Mouse (Mus musculus): ENCODE results near the gene Prdx2. TPM values are rescaled to one million over a fixed set of nuclear protein-coding genes. Genes with fewer than 3 reads are reported as not detected.

Gene Prdx2
- polyA plus RNA-seq, 1 experiment = 387 TPM

GRCm38 (mm10) chr8:84968650-84969049, 737 bp upstream of the Prdx2 start:
- H3K4me1 ChIP-seq (ENCODE audit: control insufficient read depth, insufficient read depth, insufficient read length, low read length) = peaks cover 14% of the 10 kb centered on the region; the same call in 1 of the 2 replicates
- H3K27ac ChIP-seq (replicated peaks; ENCODE audit: low read depth, low read length) = peak overlapping the region; percentile 70
- peak overlapping the region; percentile 87 for H3K4me3 ChIP-seq (ENCODE audit: insufficient read depth, low read depth, low read length)

- peak overlapping the region; percentile 44 for H3K27ac ChIP-seq (replicated peaks; ENCODE audit: low read depth, low read length)
- peak overlapping the region; percentile 87 for H3K4me3 ChIP-seq (ENCODE audit: insufficient read depth, low read depth, low read length)
- H3K4me1 ChIP-seq (ENCODE audit: control insufficient read depth, insufficient read depth, insufficient read length, low read length) = peaks cover 10% of the 10 kb centered on the region; the same call in 1 of the 2 replicates
Measured at GRCm38 (mm10) chr8:84970135-84970790, 876 bp downstream of the Prdx2 start.

DNA sequence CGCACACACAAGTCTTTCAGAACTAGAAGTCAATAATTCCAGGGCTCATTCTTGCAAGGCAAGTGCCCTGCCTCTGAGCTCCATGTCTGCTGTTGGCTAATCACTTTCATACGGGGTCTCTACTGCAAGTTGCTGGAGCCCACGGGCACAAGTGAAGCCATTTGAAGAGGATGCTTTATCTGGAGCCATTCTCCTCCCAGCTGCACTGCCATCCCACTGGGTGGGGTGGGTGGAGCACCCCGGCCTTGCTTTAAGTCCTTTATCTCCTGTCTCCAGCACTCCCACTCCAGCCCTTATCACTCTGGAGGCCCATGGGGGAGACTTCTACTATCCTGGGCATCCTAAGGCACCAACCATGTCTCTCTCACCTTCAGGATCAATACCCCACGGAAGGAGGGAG, 1.5 kb downstream of the Prdx2 start:
- peak overlapping the region; percentile 87 for H3K4me3 ChIP-seq (ENCODE audit: insufficient read depth, low read depth, low read length)
- peaks cover 8% of the 10 kb centered on the region; the same call in 1 of the 2 replicates for H3K4me1 ChIP-seq (ENCODE audit: control insufficient read depth, insufficient read depth, insufficient read length, low read length)
- H3K27ac ChIP-seq (replicated peaks; ENCODE audit: low read depth, low read length) = no peak overlapping the region

- Histone ChIP-seq H3K4me1 (ENCODE audit: control insufficient read depth, insufficient read depth, insufficient read length, low read length) (peaks cover 6% of the 10 kb centered on the region; the same call in 1 of the 2 replicates), H3K27ac (replicated peaks; ENCODE audit: low read depth, low read length) (no peak overlapping the region)
Measured at GRCm38 (mm10) chr8:84973079-84973478, 3.7 kb downstream of the Prdx2 start.

DNA sequence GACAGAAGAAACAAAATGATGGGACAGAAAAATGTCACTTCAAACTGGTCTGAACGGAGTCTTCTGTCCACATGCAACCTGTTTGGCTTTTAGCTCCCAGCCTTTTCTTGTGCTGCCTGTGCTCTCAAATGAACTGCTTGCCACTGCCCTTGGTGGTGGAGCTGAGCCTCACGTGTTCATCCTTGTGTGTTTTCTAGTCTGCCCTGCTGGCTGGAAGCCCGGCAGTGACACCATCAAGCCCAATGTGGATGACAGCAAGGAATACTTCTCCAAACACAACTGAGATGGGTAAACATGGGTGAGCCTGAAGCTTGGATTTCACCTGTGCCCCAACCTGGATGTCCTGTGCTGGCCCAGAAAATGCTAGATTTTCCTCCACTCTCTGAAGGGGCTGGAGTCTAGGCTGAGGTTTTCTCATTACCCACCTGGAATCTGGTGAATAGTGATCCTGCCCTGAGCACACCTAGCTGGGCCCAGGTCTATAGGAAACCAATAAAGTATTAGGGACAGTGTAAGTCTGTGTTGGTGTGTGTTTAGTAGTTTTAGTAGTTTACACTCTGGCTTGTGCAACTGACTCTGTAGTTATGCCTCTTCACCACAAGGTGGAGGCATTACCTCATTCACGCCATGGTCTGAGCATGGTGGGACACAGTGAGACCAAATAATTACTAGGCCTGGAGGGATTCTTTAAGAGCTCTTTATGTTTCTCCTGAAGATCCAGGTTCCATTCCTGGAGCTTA, 4.6 kb downstream of the Prdx2 start:
- H3K27ac ChIP-seq (replicated peaks; ENCODE audit: low read depth, low read length) = no peak overlapping the region
- H3K4me3 ChIP-seq (ENCODE audit: insufficient read depth, low read depth, low read length) = no peak overlapping the region
- 0 out of 2 replicates have a peak, but pooled peaks cover 2% of the 10 kb centered on the region for H3K4me1 ChIP-seq (ENCODE audit: control insufficient read depth, insufficient read depth, insufficient read length, low read length)

More at GRCm38 (mm10) chr8:84973079-84973478, 3.7 kb downstream of the Prdx2 start:
- H3K4me3 ChIP-seq (ENCODE audit: insufficient read depth, low read depth, low read length) = no peak overlapping the region

DNA sequence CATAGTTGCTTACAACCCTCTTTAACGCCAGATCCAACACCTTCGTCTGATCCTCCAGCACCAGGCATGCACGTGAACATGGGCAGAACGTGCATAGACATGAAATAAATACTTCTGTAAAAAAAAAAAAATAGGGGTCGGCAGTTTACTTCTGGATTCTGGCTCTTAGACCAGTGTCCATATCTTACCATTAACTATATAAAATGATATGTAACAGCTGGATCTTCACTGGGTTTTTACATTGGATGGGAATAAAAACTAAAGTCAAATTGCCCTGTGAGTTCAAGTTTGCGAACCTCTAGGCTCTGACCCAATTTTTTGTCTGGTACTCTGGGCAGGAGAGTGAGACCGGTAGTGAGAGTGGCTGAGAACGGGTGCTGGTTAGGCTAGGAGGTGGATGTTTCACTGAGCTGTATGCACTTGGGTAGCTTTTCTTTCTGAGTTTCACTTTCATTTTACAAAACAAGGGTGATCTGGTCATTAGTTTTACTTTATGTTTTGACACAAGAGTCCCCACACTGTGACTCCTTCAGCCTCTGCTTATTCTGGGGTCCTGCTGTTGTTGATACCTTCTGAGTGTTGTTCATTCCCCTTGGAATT, 5.3 kb downstream of the Prdx2 start:
- H3K4me3 ChIP-seq (ENCODE audit: insufficient read depth, low read depth, low read length) = no peak overlapping the region
- 0 out of 2 replicates have a peak, but pooled peaks cover 2% of the 10 kb centered on the region for H3K4me1 ChIP-seq (ENCODE audit: control insufficient read depth, insufficient read depth, insufficient read length, low read length)
- no peak overlapping the region for H3K27ac ChIP-seq (replicated peaks; ENCODE audit: low read depth, low read length)

- Histone ChIP-seq H3K27ac (replicated peaks; ENCODE audit: low read depth, low read length) (peak overlapping the region; percentile 91), H3K4me1 (ENCODE audit: control insufficient read depth, insufficient read depth, insufficient read length, low read length) (peaks cover 2% of the 10 kb centered on the region; the same call in 1 of the 2 replicates), H3K4me3 (ENCODE audit: insufficient read depth, low read depth, low read length) (peak overlapping the region; percentile 83)
Measured at GRCm38 (mm10) chr8:84975434-84975833, 6.0 kb downstream of the Prdx2 start.

GRCm38 (mm10) chr8:84976031-84976762, 6.8 kb downstream of the Prdx2 start:
- Histone ChIP-seq H3K27ac (replicated peaks; ENCODE audit: low read depth, low read length) (peak overlapping the region; percentile 92), H3K4me1 (ENCODE audit: control insufficient read depth, insufficient read depth, insufficient read length, low read length) (peaks cover 9% of the 10 kb centered on the region), H3K4me3 (ENCODE audit: insufficient read depth, low read depth, low read length) (peak overlapping the region; percentile 83)

DNA sequence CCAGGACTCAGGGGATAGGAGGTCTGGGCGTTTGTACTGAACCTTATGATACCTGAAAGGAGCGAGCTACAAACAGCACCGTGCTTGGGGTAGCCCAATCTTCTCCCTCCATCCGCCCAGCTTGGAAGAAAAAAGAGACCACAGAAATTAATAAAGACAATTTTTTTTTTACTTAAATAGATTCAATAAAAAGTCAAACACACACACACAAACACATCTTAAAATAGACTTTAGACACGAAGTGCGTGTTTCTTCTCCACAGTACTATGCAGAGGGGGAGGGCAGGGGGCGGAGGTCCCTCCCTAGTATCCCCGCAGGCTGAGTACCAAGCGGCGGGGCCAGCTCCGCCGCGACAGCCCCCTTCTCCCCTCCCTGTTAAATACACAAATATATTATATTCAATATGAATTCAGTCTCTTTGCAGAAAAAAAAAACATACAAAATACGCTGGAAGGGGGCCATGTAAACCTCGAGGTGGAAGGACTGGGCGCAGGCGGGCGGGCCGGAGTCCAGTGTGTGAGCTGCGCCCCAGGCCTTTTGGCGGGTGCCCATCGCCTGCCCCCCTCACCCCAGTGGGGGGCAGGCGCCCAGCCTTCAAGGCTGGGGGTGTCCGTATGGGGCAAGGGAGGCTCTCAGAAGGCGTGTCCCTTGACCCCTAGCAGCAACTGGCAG, 7.5 kb downstream of the Prdx2 start:
- H3K4me1 ChIP-seq (ENCODE audit: control insufficient read depth, insufficient read depth, insufficient read length, low read length) = peaks cover 11% of the 10 kb centered on the region
- peak overlapping the region; percentile 83 for H3K4me3 ChIP-seq (ENCODE audit: insufficient read depth, low read depth, low read length)
- peak overlapping the region; percentile 92 for H3K27ac ChIP-seq (replicated peaks; ENCODE audit: low read depth, low read length)

DNA sequence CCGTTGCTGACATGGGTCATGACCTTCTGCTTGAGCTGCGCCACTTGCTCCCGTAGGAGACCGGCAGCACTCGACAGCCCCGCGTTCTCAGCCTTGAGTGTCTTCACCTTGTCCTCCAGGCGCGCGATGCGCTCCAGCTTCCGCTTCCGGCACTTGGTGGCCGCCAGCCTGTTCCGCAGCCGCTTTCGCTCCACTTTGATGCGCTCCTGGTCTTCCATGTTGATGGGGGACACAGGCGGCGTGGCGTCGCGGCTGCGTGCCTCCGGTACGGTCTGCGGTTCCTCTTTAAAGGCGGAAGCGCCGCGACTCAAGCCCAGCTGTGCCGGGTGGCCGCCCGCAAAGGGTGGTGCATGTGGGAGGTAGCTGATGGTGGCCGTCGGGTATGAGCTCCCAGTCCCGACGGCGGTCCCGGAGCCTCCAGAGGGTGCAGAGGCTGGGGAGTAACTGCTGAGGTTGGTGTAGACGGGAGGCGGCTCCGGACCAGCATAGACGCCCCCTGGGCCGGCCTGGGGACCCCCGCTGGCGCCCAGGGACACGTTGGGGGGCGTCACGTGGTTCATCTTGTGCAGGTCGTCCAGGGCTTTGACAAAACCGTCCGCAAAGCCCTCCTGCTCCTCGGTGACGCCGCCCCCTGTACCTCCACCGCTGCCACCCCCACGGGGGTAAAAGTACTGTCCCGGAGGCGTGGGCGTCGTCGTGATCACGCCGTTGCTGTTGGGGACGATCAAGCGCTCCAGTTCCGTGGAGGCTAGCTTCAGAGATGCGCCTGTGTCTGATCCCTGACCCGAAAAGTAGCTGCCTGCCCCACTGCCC, 8.3 kb downstream of the Prdx2 start:
- peaks cover 11% of the 10 kb centered on the region for H3K4me1 ChIP-seq (ENCODE audit: control insufficient read depth, insufficient read depth, insufficient read length, low read length)
- peak overlapping the region; percentile 92 for H3K27ac ChIP-seq (replicated peaks; ENCODE audit: low read depth, low read length)
- peak overlapping the region; percentile 83 for H3K4me3 ChIP-seq (ENCODE audit: insufficient read depth, low read depth, low read length)

DNA sequence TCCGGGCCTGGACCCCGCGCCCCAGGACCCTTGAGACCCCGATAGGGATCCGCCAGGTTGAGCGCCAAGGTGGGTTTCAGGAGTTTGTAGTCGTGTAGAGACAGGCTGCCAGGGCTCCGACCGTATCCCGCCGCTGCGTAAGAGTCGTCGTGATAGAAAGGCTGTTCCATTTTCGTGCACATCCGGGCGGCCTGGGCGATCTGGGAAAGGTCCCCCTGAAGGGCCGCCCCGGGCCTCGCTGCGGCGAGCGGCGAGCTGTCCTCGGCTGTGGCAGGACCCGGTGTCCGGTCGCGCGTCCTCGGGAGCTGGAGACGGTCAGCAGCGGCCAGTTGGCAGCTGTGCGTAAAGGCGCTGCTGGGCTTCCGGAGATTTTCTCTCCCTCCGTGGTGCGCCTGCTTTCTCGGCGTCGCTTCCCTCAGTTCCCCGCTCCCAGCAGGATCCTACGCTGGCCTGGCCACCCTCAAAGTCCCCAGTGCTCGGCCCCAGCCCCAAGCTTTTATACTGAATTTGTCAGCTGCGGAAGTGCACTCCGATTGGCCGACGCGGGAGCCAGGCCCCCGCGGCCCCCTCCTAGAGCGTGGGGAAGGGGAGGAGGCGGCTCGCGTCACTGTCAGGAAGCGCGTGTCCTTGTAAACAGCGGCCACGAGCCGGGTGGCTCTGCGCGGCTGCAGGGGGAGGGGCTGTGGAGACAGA, 9.0 kb downstream of the Prdx2 start, which contains the start of gene Junb:
Gene Junb (minus strand): TSS at position 471 of the 693 bp plus-strand sequence.
- peak within 1 kb of the TSS; percentile 97 for H3K27ac ChIP-seq (replicated peaks; ENCODE audit: low read depth, low read length)
- H3K4me1 ChIP-seq (ENCODE audit: control insufficient read depth, insufficient read depth, insufficient read length, low read length) = peaks cover 11% of the 10 kb centered on the region
- peak within 1 kb of the TSS; percentile 83 for H3K4me3 ChIP-seq (ENCODE audit: insufficient read depth, low read depth, low read length)

DNA sequence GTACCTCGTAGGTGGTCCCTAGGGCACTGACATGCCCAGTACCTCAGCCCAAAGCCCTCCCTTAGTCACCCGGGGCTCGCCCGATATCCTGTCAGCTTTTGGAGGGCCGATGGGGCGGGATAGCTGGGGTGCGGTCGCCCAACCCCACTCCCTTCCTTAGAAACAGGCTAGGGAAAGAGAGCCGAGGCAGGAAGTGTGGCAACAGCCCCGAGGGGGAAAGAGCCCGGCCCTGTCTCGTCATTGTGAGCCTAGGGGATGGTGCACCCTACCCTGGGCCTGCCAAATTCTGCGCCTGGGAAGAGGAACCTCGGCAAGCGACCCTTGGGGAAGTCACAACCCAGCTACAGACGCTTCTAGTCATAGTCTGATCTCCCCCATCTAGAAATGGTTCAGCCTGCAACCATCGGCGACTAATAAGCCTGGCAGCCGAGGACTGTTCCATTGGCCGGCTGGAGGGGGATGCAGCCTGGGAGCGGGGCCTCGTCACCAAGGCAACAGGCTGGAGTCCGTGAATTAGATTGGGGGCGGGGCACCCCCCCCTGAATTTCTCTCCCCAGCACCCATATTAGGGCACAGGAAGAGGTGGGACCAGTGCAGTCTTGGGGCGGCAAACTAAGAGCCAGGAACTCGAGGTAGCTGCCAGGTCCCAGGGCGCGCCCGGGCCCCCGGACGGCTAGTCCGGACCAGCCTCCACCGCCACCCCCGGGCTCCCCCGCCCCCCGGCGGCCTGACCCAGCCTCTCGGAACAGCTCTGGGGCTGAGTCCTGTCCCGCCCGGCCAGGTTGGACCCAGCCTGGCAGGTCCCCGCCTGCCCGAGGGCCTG, 10.4 kb downstream of the Prdx2 start:
- Histone ChIP-seq H3K4me3 (ENCODE audit: insufficient read depth, low read depth, low read length) (peak overlapping the region; percentile 55), H3K27ac (replicated peaks; ENCODE audit: low read depth, low read length) (peak overlapping the region; percentile 97), H3K4me1 (ENCODE audit: control insufficient read depth, insufficient read depth, insufficient read length, low read length) (peaks cover 13% of the 10 kb centered on the region)
